Mouse (Mus musculus): ENCODE measurements around the gene Lix1. TPM values are rescaled to one million over a fixed set of nuclear protein-coding genes. Genes with fewer than 3 reads are reported as not detected.
"Not testable (repeated sequence)": the region's sequence is repeated elsewhere in the genome, so short reads cannot be mapped to it uniquely, and the experiment has no call there.

The Lix1 gene
- polyA plus RNA-seq, 1 experiment from 2014 or later = 3.2 TPM

DNA sequence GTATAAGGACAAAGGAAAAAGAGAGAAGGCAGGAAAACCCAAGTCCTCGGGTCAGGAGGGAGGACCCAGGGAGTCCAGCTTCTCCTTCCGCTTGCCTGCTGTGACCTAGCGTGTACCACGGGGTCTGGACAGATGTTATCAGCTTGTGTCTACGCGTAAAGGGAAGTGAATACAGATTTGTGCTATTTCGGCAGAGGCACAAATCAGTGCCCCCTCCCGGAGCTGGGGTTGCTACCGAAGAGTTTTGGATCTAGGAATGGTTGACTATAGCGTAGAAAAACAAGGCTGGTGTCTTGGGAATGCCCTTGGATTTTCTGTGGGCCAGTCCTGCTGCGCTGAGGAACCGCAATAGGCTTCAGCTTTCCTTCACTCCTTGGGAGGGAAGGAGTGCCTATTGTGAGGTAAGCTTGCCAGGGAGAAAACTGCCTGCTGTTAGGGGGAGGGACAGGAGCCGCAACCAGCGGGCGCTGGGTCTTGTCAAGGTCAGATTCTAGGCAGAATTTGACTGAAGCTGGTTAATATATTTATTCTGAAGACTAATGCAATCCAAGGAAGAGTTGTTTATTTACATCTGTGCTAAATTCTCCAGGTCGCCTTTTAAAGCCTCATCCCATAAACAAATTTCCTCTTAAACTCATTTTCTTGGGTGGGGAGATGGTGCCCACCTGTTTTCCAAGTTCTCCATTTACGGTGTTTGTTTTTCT lies 46.4 kb downstream of the Lix1 start:
- no peaks in the 10 kb centered on the region for H3K27me3 ChIP-seq
- peak overlapping the region; percentile 63 for H3K9ac ChIP-seq
- H3K4me1 ChIP-seq (replicated peaks) = peaks cover 5% of the 10 kb centered on the region
- peak overlapping the region; percentile 79 for H3K4me2 ChIP-seq
- ATAC-seq (replicated peaks; ENCODE audit: insufficient number of reproducible peaks, insufficient read depth, low FRiP score, low read depth) = peak; percentile 73
- WGBS = 1% methylated on average over 17 of the region's 17 CpGs
- H3K4me3 ChIP-seq = peak overlapping the region; percentile 54
- H3K9me3 ChIP-seq (replicated peaks) = no peaks in the 10 kb centered on the region
- H3K27ac ChIP-seq = peak overlapping the region; percentile 73
- no peaks in the 10 kb centered on the region for H3K36me3 ChIP-seq

DNA sequence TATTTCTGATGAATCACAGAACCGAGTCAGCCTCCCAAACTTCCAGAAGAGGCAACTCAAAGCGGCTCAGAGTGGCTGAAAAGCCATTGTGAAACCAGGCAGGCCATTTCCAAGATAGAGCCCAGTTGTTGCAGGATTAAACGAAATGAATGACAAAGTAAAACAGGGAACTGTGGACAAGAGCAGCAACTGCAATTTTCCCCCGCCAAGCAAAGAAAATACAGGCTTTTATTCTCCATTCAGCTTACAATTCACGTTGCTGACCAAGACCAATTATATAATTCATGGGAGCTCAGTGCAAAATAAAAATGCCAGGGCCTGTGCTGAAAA lies 46.9 kb downstream of the Lix1 start:
- Histone ChIP-seq H3K36me3 (no peaks in the 10 kb centered on the region), H3K4me2 (peak overlapping the region; percentile 79), H3K27me3 (no peaks in the 10 kb centered on the region), H3K27ac (peak overlapping the region; percentile 73), H3K9ac (peak overlapping the region; percentile 63; the same call in 1 of the 2 replicates), H3K9me3 (replicated peaks) (no peaks in the 10 kb centered on the region), H3K4me1 (replicated peaks) (peaks cover 5% of the 10 kb centered on the region), H3K4me3 (peak overlapping the region; percentile 54)
- WGBS = 19% methylated on average over 5 of the region's 5 CpGs
- ATAC-seq (replicated peaks; ENCODE audit: insufficient number of reproducible peaks, insufficient read depth, low FRiP score, low read depth) = no peak

DNA sequence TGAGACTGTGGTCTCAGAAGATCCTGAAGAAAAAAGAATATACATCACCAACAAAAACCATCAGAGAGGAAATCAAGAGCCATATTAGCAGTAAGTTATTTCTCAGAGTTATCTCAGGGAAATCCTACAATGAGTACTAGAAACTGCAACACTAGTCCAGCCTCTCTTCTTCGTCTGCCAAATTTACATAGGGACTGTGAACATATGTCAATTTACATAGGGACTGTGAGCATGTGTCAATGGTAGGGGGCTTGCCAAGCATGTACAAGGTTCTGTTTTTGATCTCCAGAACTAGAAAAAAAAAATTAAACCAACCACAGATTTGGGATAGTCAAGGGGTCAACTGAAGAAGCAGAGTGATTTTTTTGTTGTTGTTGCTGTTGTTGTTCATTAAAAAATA lies 48.6 kb downstream of the Lix1 start:
- Histone ChIP-seq H3K9me3 (replicated peaks) (no peaks in the 10 kb centered on the region), H3K4me1 (replicated peaks) (peaks cover 5% of the 10 kb centered on the region), H3K27me3 (no peaks in the 10 kb centered on the region), H3K9ac (no peak overlapping the region), H3K4me3 (no peak overlapping the region), H3K27ac (no peak overlapping the region), H3K4me2 (no peak overlapping the region), H3K36me3 (no peaks in the 10 kb centered on the region)
- WGBS = 80% methylated on average over 1 of the region's 1 CpGs
- no peak for ATAC-seq (replicated peaks; ENCODE audit: insufficient number of reproducible peaks, insufficient read depth, low FRiP score, low read depth)

DNA sequence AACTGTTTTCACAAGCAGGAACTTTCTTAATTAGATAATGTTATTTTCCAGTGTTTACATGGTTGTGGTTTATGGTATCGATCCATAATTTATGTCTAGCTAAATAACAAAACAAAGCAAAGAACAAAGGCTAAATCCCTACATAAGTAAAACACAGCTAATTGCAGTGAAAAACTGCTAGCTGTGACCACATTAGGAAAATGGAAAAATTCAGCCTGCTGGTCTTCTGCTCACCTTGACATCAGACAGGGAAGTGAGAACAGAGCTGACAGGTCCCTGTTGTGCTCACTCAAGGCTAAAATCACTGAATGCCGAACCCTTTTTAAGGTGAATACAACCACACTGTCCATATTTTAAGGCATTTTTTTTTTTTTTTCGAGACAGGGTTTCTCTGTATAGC lies 50.1 kb downstream of the Lix1 start:
- no peak overlapping the region for H3K4me3 ChIP-seq
- H3K27me3 ChIP-seq = no peaks in the 10 kb centered on the region
- no peaks in the 10 kb centered on the region for H3K36me3 ChIP-seq
- no peak overlapping the region for H3K9ac ChIP-seq
- WGBS = 78% methylated on average over 3 of the region's 3 CpGs
- no peaks in the 10 kb centered on the region for H3K9me3 ChIP-seq (replicated peaks)
- H3K27ac ChIP-seq = no peak overlapping the region
- H3K4me2 ChIP-seq = no peak overlapping the region
- no peak for ATAC-seq (replicated peaks; ENCODE audit: insufficient number of reproducible peaks, insufficient read depth, low FRiP score, low read depth)
- peaks cover 5% of the 10 kb centered on the region for H3K4me1 ChIP-seq (replicated peaks)

DNA sequence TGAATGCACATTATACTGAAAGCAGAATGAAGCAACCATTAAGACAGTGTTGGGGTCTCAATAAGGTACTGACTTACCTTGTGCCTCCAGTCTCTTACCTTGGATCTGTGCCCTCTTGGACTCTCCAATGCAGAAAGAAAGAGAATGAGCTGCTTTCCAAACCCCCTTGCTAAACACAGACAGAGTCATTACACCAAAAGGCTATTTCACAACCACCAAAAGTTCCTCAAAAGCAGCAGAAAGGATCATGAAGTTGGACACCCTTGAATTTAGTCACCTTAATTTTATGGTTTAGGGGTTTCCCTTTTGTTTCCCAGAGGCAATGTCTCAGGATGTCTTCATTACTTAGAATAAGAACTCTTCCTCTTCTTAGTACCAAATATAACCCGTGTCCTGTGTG lies 52.1 kb downstream of the Lix1 start:
- Histone ChIP-seq H3K4me3 (no peak overlapping the region), H3K9ac (no peak overlapping the region), H3K27me3 (no peaks in the 10 kb centered on the region), H3K36me3 (no peaks in the 10 kb centered on the region), H3K4me2 (no peak overlapping the region), H3K9me3 (replicated peaks) (no peaks in the 10 kb centered on the region), H3K27ac (no peak overlapping the region), H3K4me1 (replicated peaks) (peaks cover 1% of the 10 kb centered on the region)
- WGBS = 77% methylated on average over 1 of the region's 1 CpGs
- no peak for ATAC-seq (replicated peaks; ENCODE audit: insufficient number of reproducible peaks, insufficient read depth, low FRiP score, low read depth)

DNA sequence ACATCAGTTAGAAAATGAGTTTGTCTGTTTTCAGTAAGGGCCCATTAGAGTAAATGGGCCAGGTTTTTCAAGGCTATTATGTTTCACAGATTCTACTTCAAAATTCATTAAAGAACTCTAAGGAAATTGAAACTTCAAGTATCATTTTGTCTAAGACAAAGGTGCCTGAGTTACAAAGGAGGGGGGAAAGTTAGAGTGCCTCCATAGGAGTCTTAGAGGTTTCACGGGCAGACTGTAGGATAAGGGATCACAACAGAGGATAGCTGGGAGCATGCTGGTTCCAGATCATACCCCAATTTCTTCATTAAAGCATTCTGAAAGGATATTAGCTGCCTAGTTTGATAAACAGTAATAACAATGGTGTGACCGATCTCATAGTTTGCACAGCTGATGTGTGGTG lies 83.3 kb downstream of the Lix1 start:
- H3K27ac ChIP-seq = no peak overlapping the region
- no peak overlapping the region for H3K9ac ChIP-seq
- H3K4me2 ChIP-seq = no peak overlapping the region
- H3K9me3 ChIP-seq (replicated peaks) = no peaks in the 10 kb centered on the region
- no peaks in the 10 kb centered on the region for H3K4me1 ChIP-seq (replicated peaks)
- H3K36me3 ChIP-seq = no peaks in the 10 kb centered on the region
- 58% methylated on average over 2 of the region's 2 CpGs for WGBS
- no peaks in the 10 kb centered on the region for H3K27me3 ChIP-seq
- H3K4me3 ChIP-seq = no peak overlapping the region
- no peak for ATAC-seq (replicated peaks; ENCODE audit: insufficient number of reproducible peaks, insufficient read depth, low FRiP score, low read depth)

DNA sequence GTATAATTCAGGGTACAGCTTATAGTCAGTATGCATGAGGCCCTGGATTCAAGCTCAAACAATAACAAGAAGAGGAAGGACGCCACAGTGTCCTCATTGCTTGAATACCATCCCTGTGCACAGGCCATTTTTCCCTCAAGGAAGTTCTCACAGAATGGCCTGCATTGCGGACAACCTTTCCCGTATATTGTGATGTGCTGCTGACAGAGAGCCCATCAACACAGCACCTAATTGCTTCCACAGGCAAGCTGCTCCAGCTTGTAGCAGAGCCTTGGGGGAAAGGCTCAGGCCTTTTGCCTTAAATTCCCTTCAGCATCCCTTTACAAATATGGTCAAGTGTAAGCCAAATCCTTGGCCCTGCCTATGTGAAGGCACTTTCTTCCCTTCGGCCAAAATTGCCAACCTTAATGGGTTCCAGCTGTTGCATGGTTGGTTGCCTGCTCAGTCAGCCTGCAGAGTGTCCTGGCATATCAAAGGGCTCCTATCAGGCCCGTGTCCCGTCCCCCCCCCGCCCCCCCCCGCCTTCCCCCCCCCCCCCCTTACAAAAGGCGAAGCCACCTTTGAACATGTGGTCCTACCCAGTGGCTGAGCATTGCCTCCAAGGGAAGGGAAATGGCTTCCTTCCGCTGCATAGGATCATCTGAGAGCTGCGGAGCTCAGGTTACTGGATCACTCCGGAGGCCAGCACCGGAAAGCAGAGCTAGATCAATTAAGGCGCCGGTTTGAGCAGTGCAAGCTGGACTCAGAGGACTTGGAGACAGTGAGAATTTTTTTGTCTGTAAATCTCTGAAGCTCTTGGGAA lies 88.5 kb downstream of the Lix1 start:
- Histone ChIP-seq H3K9ac (no peak overlapping the region), H3K4me1 (replicated peaks) (no peaks in the 10 kb centered on the region), H3K27ac (no peak overlapping the region), H3K4me3 (no peak overlapping the region), H3K4me2 (no peak overlapping the region), H3K27me3 (no peaks in the 10 kb centered on the region), H3K9me3 (replicated peaks) (no peaks in the 10 kb centered on the region), H3K36me3 (no peaks in the 10 kb centered on the region)
- no peak for ATAC-seq (replicated peaks; ENCODE audit: insufficient number of reproducible peaks, insufficient read depth, low FRiP score, low read depth)
- WGBS = 41% methylated on average over 12 of the region's 15 CpGs

DNA sequence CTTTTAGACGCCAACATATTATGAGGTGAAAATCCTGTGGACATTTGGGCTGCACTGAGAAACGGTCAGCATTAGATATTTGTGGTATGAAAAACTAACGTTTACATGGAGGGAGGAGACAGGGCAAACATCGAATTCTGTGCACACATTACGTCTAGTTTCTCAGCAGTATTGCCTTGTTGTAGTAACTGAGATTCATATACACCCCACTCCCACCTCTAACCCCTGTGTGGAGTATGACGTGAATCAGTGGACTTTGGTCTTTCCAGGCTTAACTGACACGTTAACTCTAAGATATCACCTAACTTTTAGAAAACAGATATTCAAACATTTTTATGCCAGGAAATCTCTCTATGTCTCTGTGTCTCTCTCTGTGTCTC lies 89.1 kb downstream of the Lix1 start:
- ATAC-seq (replicated peaks; ENCODE audit: insufficient number of reproducible peaks, insufficient read depth, low FRiP score, low read depth) = no peak
- H3K4me2 ChIP-seq = no peak overlapping the region
- no peak overlapping the region for H3K27ac ChIP-seq
- no peaks in the 10 kb centered on the region for H3K9me3 ChIP-seq (replicated peaks)
- no peaks in the 10 kb centered on the region for H3K4me1 ChIP-seq (replicated peaks)
- H3K4me3 ChIP-seq = no peak overlapping the region
- no peaks in the 10 kb centered on the region for H3K36me3 ChIP-seq
- WGBS = 59% methylated on average over 7 of the region's 7 CpGs
- no peaks in the 10 kb centered on the region for H3K27me3 ChIP-seq
- H3K9ac ChIP-seq = no peak overlapping the region

DNA sequence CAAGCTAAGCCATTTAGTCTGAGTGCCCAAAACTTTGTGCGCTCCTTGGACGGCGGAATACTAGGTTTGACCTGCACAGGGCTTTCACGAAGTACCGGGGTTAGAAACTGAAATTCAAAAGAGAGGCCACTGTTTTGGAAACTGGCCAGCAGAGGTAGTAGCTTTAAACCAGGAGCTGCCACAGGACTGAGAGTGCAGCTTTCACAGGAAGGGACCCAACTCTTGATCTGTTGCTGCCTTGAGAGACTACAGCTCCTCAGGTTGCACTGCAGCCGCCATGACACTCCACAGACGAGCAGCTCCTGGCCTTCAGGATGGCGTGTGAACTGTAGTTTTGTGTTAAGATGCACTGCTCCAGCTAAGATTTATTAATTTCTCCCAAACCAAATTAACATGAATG lies 89.6 kb downstream of the Lix1 start:
- Histone ChIP-seq H3K27ac (no peak overlapping the region), H3K4me3 (no peak overlapping the region), H3K36me3 (no peaks in the 10 kb centered on the region), H3K9ac (no peak overlapping the region), H3K4me2 (no peak overlapping the region), H3K27me3 (no peaks in the 10 kb centered on the region), H3K9me3 (replicated peaks) (no peaks in the 10 kb centered on the region), H3K4me1 (replicated peaks) (no peaks in the 10 kb centered on the region)
- WGBS = 80% methylated on average over 8 of the region's 8 CpGs
- no peak for ATAC-seq (replicated peaks; ENCODE audit: insufficient number of reproducible peaks, insufficient read depth, low FRiP score, low read depth)

DNA sequence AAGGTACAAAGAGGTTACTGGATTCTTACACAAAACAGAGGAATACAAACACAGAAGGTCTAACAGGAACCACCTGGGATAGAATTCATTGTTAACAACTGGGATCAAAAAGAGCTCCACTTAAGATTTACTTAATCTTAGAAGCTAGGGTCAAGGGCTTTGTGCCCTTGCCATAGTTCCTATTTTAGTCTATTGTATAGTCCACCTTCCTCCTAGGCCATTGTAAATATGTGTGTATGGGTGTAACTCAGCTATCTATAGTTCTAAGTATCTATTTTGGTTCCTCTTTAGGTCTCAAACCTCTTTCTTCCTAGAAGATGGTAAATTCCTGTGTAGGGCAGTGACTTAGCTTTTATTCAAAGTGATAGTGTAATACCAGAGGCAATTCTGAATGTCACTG lies 93.8 kb downstream of the Lix1 start:
- H3K36me3 ChIP-seq; H3K4me1 ChIP-seq (replicated peaks); H3K27ac ChIP-seq; ATAC-seq (replicated peaks; ENCODE audit: insufficient number of reproducible peaks, insufficient read depth, low FRiP score, low read depth); H3K4me3 ChIP-seq; H3K9me3 ChIP-seq (replicated peaks); H3K27me3 ChIP-seq; H3K9ac ChIP-seq; H3K4me2 ChIP-seq: not testable (repeated sequence)

DNA sequence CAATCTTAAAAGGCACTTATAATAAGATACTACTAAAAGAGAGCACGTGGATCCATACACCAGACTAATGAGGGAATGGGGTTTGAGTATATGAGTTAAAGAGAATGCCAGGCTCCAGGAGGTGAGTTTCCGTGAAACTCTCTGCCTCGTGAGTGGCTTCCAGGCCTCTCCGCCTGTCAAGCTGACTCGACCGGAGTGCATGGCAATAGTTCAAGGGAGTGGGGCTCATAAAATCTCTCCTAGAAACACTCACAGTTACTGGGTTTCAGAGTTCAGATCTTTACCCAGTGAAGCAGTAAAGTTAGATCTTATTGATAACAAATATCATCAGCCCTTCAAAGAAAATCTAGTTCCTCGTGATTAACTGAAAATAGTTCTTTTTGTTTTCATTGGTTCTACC lies 94.3 kb downstream of the Lix1 start:
- 81% methylated on average over 7 of the region's 7 CpGs for WGBS

DNA sequence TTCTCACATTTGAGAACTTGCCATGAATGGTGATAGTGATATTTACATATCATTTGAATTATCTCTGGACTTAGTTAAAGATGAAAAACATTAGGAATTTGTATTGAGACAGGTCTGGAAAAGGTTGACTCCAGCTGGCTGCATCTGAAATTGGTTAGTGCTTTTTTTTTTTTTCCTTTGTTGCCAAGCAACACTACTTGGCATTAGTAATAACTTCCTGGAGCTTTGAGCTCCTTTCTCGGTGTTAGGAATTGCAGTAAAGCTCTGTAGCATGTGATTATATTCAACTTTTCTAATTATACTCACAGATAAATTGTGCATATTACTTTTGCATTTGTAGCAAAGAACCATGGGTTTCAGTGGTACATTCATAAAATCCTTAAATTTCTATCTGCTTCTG lies 96.4 kb downstream of the Lix1 start:
- Histone ChIP-seq H3K27ac (no peak overlapping the region), H3K4me1 (replicated peaks) (peaks cover 10% of the 10 kb centered on the region; the same call in 1 of the 2 replicates), H3K9me3 (replicated peaks) (no peaks in the 10 kb centered on the region), H3K36me3 (no peaks in the 10 kb centered on the region), H3K4me3 (no peak overlapping the region), H3K27me3 (no peaks in the 10 kb centered on the region), H3K4me2 (no peak overlapping the region), H3K9ac (no peak overlapping the region)
- WGBS = 28% methylated on average over 1 of the region's 1 CpGs
- ATAC-seq (replicated peaks; ENCODE audit: insufficient number of reproducible peaks, insufficient read depth, low FRiP score, low read depth) = no peak

More for the DNA sequence above, 94.3 kb downstream of the Lix1 start:
- no peak overlapping the region for H3K9ac ChIP-seq
- no peaks in the 10 kb centered on the region for H3K27me3 ChIP-seq
- no peak overlapping the region for H3K4me3 ChIP-seq
- H3K36me3 ChIP-seq = no peaks in the 10 kb centered on the region
- H3K4me2 ChIP-seq = no peak overlapping the region
- ATAC-seq (replicated peaks; ENCODE audit: insufficient number of reproducible peaks, insufficient read depth, low FRiP score, low read depth) = no peak
- H3K27ac ChIP-seq = no peak overlapping the region
- H3K9me3 ChIP-seq (replicated peaks) = no peaks in the 10 kb centered on the region
- peaks cover 10% of the 10 kb centered on the region; the same call in 1 of the 2 replicates for H3K4me1 ChIP-seq (replicated peaks)
